Mouse (Mus musculus) bone marrow macrophage, adult 2 months (primary cell): ENCODE results near the gene Uvrag. TPM values are rescaled to one million over a fixed set of nuclear protein-coding genes. Genes with fewer than 3 reads are reported as not detected.

Experiments
- H3K27ac ChIP-seq: 2 replicates; pipeline ENCODE4 v1.5.1; 2012; ENCODE audit warnings: low read depth, low read length; ENCODE audit not compliant: insufficient read depth
- H3K4me1 ChIP-seq: 2 replicates; pipeline ENCODE4 v1.6.1; 2012; ENCODE audit warnings: low read length; ENCODE audit not compliant: control insufficient read depth, insufficient read depth
- H3K4me3 ChIP-seq: 2 replicates; pipeline ENCODE4 v1.5.1; 2012; ENCODE audit warnings: mild to moderate bottlenecking, low read length, moderate library complexity; ENCODE audit not compliant: insufficient read depth
- CTCF ChIP-seq: IDR thresholded peaks from 2 replicates; pipeline ENCODE4 v1.5.1; 2012; ENCODE audit warnings: low read depth, mild to moderate bottlenecking, low read length, moderate library complexity
- POLR2A ChIP-seq: IDR thresholded peaks from 2 replicates; pipeline ENCODE4 v1.6.1; 2012; ENCODE audit warnings: mild to moderate bottlenecking, low read depth, low read length, borderline replicate concordance
- polyA plus RNA-seq: library from polyadenylated mRNA; stranded (reverse); fragments of >200 nt; gene quantifications from 2 replicates; pipeline ENCODE4 v1.2.4, GENCODE M21; 2012; ENCODE audit not compliant: missing spikeins, insufficient read depth, insufficient read length

Uvrag gene
- polyA plus RNA-seq, 1 experiment = 61.3 TPM

- no peak overlapping the region for H3K27ac ChIP-seq
- H3K4me3 ChIP-seq = no peak overlapping the region
- TF ChIP-seq CTCF (no peak), POLR2A (no peak)
- peaks cover 4% of the 10 kb centered on the region for H3K4me1 ChIP-seq
Measured at GRCm38 (mm10) chr7:98894305-98894704, 246.6 kb downstream of the Uvrag start.

- H3K27ac ChIP-seq = no peak overlapping the region
- H3K4me3 ChIP-seq = no peak overlapping the region
- H3K4me1 ChIP-seq = peaks cover 4% of the 10 kb centered on the region
- no peak for TF ChIP-seq CTCF
Measured at GRCm38 (mm10) chr7:98893144-98893543, 247.8 kb downstream of the Uvrag start.

- H3K4me3 ChIP-seq = no peak overlapping the region
- TF ChIP-seq POLR2A (no peak), CTCF (no peak)
- peaks cover 4% of the 10 kb centered on the region for H3K4me1 ChIP-seq
- H3K27ac ChIP-seq = no peak overlapping the region
Measured at GRCm38 (mm10) chr7:98889211-98889610, 251.7 kb downstream of the Uvrag start.

GRCm38 (mm10) chr7:98888810-98889209 is 252.1 kb downstream of the Uvrag start:
- Histone ChIP-seq H3K4me1 (peaks cover 4% of the 10 kb centered on the region), H3K27ac (no peak overlapping the region), H3K4me3 (no peak overlapping the region)
- TF ChIP-seq CTCF (no peak), POLR2A (no peak)

- Histone ChIP-seq H3K4me3 (no peak overlapping the region), H3K27ac (no peak overlapping the region), H3K4me1 (0 out of 2 replicates have a peak, but pooled peaks cover 2% of the 10 kb centered on the region)
- TF ChIP-seq CTCF (no peak), POLR2A (no peak)
Measured at GRCm38 (mm10) chr7:98887811-98888261, 253.1 kb downstream of the Uvrag start.

GRCm38 (mm10) chr7:98881887-98882286 is 259.1 kb downstream of the Uvrag start:
- TF ChIP-seq CTCF (no peak), POLR2A (no peak)
- Histone ChIP-seq H3K4me1 (peaks cover 3% of the 10 kb centered on the region), H3K4me3 (no peak overlapping the region), H3K27ac (no peak overlapping the region)

GRCm38 (mm10) chr7:98879176-98879575 is 261.8 kb downstream of the Uvrag start:
- TF ChIP-seq CTCF (no peak), POLR2A (no peak)
- Histone ChIP-seq H3K4me1 (peaks cover 3% of the 10 kb centered on the region), H3K4me3 (no peak overlapping the region), H3K27ac (no peak overlapping the region)

GRCm38 (mm10) chr7:98876119-98876518 is 264.8 kb downstream of the Uvrag start:
- Histone ChIP-seq H3K4me3 (no peak overlapping the region), H3K27ac (no peak overlapping the region), H3K4me1 (peaks cover 15% of the 10 kb centered on the region)
- TF ChIP-seq CTCF = no peak
- no peak for TF ChIP-seq POLR2A

GRCm38 (mm10) chr7:98875390-98875990 is 265.5 kb downstream of the Uvrag start:
- Histone ChIP-seq H3K27ac (no peak overlapping the region), H3K4me3 (no peak overlapping the region), H3K4me1 (peaks cover 16% of the 10 kb centered on the region)
- TF ChIP-seq CTCF = no peak
- no peak for TF ChIP-seq POLR2A

- H3K27ac ChIP-seq = no peak overlapping the region
- H3K4me1 ChIP-seq = peaks cover 18% of the 10 kb centered on the region
- H3K4me3 ChIP-seq = no peak overlapping the region
- no peak for TF ChIP-seq CTCF
- TF ChIP-seq POLR2A = no peak
Measured at GRCm38 (mm10) chr7:98874411-98874951, 266.5 kb downstream of the Uvrag start.

- H3K27ac ChIP-seq = no peak overlapping the region
- TF ChIP-seq CTCF (no peak), POLR2A (no peak)
- no peak overlapping the region for H3K4me3 ChIP-seq
- peaks cover 24% of the 10 kb centered on the region for H3K4me1 ChIP-seq
Measured at GRCm38 (mm10) chr7:98873316-98873715, 267.6 kb downstream of the Uvrag start.

GRCm38 (mm10) chr7:98871882-98872281 is 269.1 kb downstream of the Uvrag start:
- peaks cover 21% of the 10 kb centered on the region for H3K4me1 ChIP-seq
- H3K27ac ChIP-seq = peak overlapping the region; percentile 16; the same call in 1 of the 2 replicates
- peak overlapping the region; percentile 21; the same call in 1 of the 2 replicates for H3K4me3 ChIP-seq
- no peak for TF ChIP-seq POLR2A
- TF ChIP-seq CTCF = no peak
